Mouse (Mus musculus) midbrain, embryonic 15.5 days (tissue): ENCODE results near the gene Myd88. TPM values are rescaled to one million over a fixed set of nuclear protein-coding genes. Genes with fewer than 3 reads are reported as not detected.

Source experiments
- ATAC-seq: fragments of 200-750 bp; cut with Nextera tagmentation; replicated peaks from 2 replicates; pipeline ENCODE4 v1.8.0; 2017; ENCODE audit warnings: moderate TSS enrichment
- H3K27ac ChIP-seq: fragments of 300-500 bp; sonication (generic); 2 replicates; pipeline ENCODE4 v1.5.1; 2015; ENCODE audit warnings: mild to moderate bottlenecking, inconsistent platforms
- H3K27me3 ChIP-seq: fragments of 300-500 bp; sonication (generic); replicated peaks from 2 replicates; pipeline ENCODE4 v1.6.1; 2015; ENCODE audit warnings: inconsistent platforms
- H3K36me3 ChIP-seq: fragments of 300-500 bp; sonication (generic); replicated peaks from 2 replicates; pipeline ENCODE4 v1.6.1; 2015; ENCODE audit warnings: inconsistent platforms
- H3K4me1 ChIP-seq: fragments of 300-500 bp; sonication (generic); 2 replicates; pipeline ENCODE4 v1.6.1; 2015; ENCODE audit warnings: inconsistent platforms
- H3K4me2 ChIP-seq: fragments of 300-500 bp; sonication (generic); 2 replicates; pipeline ENCODE4 v1.6.1; 2015; ENCODE audit warnings: inconsistent platforms, mild to moderate bottlenecking, moderate library complexity
- H3K4me3 ChIP-seq: fragments of 300-500 bp; sonication (generic); 2 replicates; pipeline ENCODE4 v1.5.1; 2015; ENCODE audit warnings: mild to moderate bottlenecking, inconsistent platforms
- H3K9ac ChIP-seq: fragments of 300-500 bp; sonication (generic); 2 replicates; pipeline ENCODE4 v1.6.1; 2015; ENCODE audit warnings: mild to moderate bottlenecking, inconsistent platforms
- H3K9me3 ChIP-seq: fragments of 300-500 bp; sonication (generic); 2 replicates; pipeline ENCODE4 v1.6.1; 2016; ENCODE audit warnings: inconsistent platforms
- WGBS: fragments of 180-500 bp; shearing (Covaris S2); methylation state at CpG from one replicate; pipeline ENCODE4 v1.1.7; 2015; ENCODE audit warnings: mixed read lengths; 5-methylcytosine and 5-hydroxymethylcytosine counted together
- polyA plus RNA-seq: library from polyadenylated mRNA; unstranded; fragments of >200 nt; fragmentation: Nextera tagmentation; extraction: Ambion mirVana; gene quantifications from 2 replicates; pipeline ENCODE4 v1.2.1, GENCODE M21; 2015

Gene Myd88
- polyA plus RNA-seq, 1 experiment from 2014 or later, result 7.2 TPM

- Histone ChIP-seq H3K27me3 (peaks cover 9% of the 10 kb centered on the region), H3K4me3 (no peak overlapping the region), H3K4me2 (no peak overlapping the region), H3K36me3 (no peaks in the 10 kb centered on the region), H3K27ac (no peak overlapping the region), H3K9me3 (no peaks in the 10 kb centered on the region), H3K9ac (no peak overlapping the region), H3K4me1 (peaks cover 32% of the 10 kb centered on the region)
- WGBS, result 92% methylated on average over 3 of the region's 3 CpGs
- no peak for ATAC-seq
These were observed 2.9 kb downstream of the Myd88 start for GRCm38 (mm10) chr9:119338350-119338749.

GRCm38 (mm10) chr9:119337842-119338241, 3.4 kb downstream of the Myd88 start:
- H3K36me3 ChIP-seq, result no peaks in the 10 kb centered on the region
- ATAC-seq, result no peak
- H3K9me3 ChIP-seq, result no peaks in the 10 kb centered on the region
- H3K27me3 ChIP-seq, result peaks cover 9% of the 10 kb centered on the region
- no peak overlapping the region for H3K4me3 ChIP-seq
- H3K4me1 ChIP-seq, result peaks cover 28% of the 10 kb centered on the region
- H3K4me2 ChIP-seq, result no peak overlapping the region
- H3K9ac ChIP-seq, result no peak overlapping the region
- WGBS, result 86% methylated on average over 14 of the region's 14 CpGs
- H3K27ac ChIP-seq, result no peak overlapping the region

GRCm38 (mm10) chr9:119335571-119335970, 5.6 kb downstream of the Myd88 start:
- Histone ChIP-seq H3K27ac (no peak overlapping the region), H3K4me3 (no peak overlapping the region), H3K36me3 (no peaks in the 10 kb centered on the region), H3K4me2 (no peak overlapping the region), H3K4me1 (peaks cover 14% of the 10 kb centered on the region), H3K9me3 (no peaks in the 10 kb centered on the region), H3K27me3 (peaks cover 9% of the 10 kb centered on the region), H3K9ac (no peak overlapping the region)
- WGBS, result 77% methylated on average over 4 of the region's 4 CpGs
- no peak for ATAC-seq

GRCm38 (mm10) chr9:119334834-119335233, 6.4 kb downstream of the Myd88 start:
- H3K36me3 ChIP-seq, result no peaks in the 10 kb centered on the region
- H3K4me3 ChIP-seq, result no peak overlapping the region
- peaks cover 9% of the 10 kb centered on the region for H3K27me3 ChIP-seq
- 79% methylated on average over 2 of the region's 2 CpGs for WGBS
- H3K4me2 ChIP-seq, result no peak overlapping the region
- no peaks in the 10 kb centered on the region for H3K9me3 ChIP-seq
- no peak overlapping the region for H3K27ac ChIP-seq
- H3K9ac ChIP-seq, result no peak overlapping the region
- H3K4me1 ChIP-seq, result peaks cover 7% of the 10 kb centered on the region
- no peak for ATAC-seq

- H3K9me3 ChIP-seq, result no peaks in the 10 kb centered on the region
These were observed 6.9 kb downstream of the Myd88 start for GRCm38 (mm10) chr9:119334324-119334723.

GRCm38 (mm10) chr9:119330186-119330963, 10.8 kb downstream of the Myd88 start:
- Histone ChIP-seq H3K4me1 (no peaks in the 10 kb centered on the region), H3K27me3 (no peaks in the 10 kb centered on the region), H3K36me3 (no peaks in the 10 kb centered on the region), H3K27ac (no peak overlapping the region), H3K4me2 (no peak overlapping the region), H3K9ac (no peak overlapping the region), H3K9me3 (no peaks in the 10 kb centered on the region), H3K4me3 (no peak overlapping the region)
- 90% methylated on average over 15 of the region's 15 CpGs for WGBS
- ATAC-seq, result no peak

More at GRCm38 (mm10) chr9:119334324-119334723, 6.9 kb downstream of the Myd88 start:
- Histone ChIP-seq H3K4me2 (no peak overlapping the region), H3K4me3 (no peak overlapping the region), H3K27ac (no peak overlapping the region), H3K4me1 (peaks cover 2% of the 10 kb centered on the region), H3K27me3 (peaks cover 5% of the 10 kb centered on the region), H3K36me3 (no peaks in the 10 kb centered on the region), H3K9ac (no peak overlapping the region)
- 62% methylated on average over 10 of the region's 10 CpGs for WGBS
- no peak for ATAC-seq

- Histone ChIP-seq H3K27me3 (no peaks in the 10 kb centered on the region), H3K27ac (no peak overlapping the region), H3K4me3 (no peak overlapping the region), H3K4me1 (peaks cover 5% of the 10 kb centered on the region; the same call in 1 of the 2 replicates), H3K36me3 (no peaks in the 10 kb centered on the region), H3K9ac (no peak overlapping the region), H3K4me2 (no peak overlapping the region), H3K9me3 (no peaks in the 10 kb centered on the region)
- WGBS, result 84% methylated on average over 3 of the region's 3 CpGs
- ATAC-seq, result no peak
These were observed 12.7 kb downstream of the Myd88 start for GRCm38 (mm10) chr9:119328488-119328887.

- Histone ChIP-seq H3K27me3 (no peaks in the 10 kb centered on the region), H3K36me3 (no peaks in the 10 kb centered on the region), H3K9ac (no peak overlapping the region), H3K4me1 (peaks cover 24% of the 10 kb centered on the region), H3K4me3 (no peak overlapping the region), H3K27ac (no peak overlapping the region), H3K4me2 (no peak overlapping the region), H3K9me3 (no peaks in the 10 kb centered on the region)
- WGBS, result 74% methylated on average over 1 of the region's 1 CpGs
- no peak for ATAC-seq
These were observed 17.1 kb downstream of the Myd88 start for GRCm38 (mm10) chr9:119324130-119324529.

GRCm38 (mm10) chr9:119323260-119323645, 18.0 kb downstream of the Myd88 start:
- peak; percentile 25 for ATAC-seq
- no peaks in the 10 kb centered on the region for H3K9me3 ChIP-seq
- H3K36me3 ChIP-seq, result no peaks in the 10 kb centered on the region
- peaks cover 24% of the 10 kb centered on the region for H3K4me1 ChIP-seq
- H3K27ac ChIP-seq, result peak overlapping the region; percentile 92
- H3K4me3 ChIP-seq, result peak overlapping the region; percentile 95
- peak overlapping the region; percentile 62 for H3K9ac ChIP-seq
- H3K27me3 ChIP-seq, result no peaks in the 10 kb centered on the region
- 4% methylated on average over 9 of the region's 9 CpGs for WGBS
- H3K4me2 ChIP-seq, result peak overlapping the region; percentile 68

- WGBS, result under 1% methylated on average over 76 of the region's 76 CpGs
- Histone ChIP-seq H3K27me3 (no peaks in the 10 kb centered on the region), H3K27ac (peak within 1 kb of the TSS; percentile 92), H3K4me1 (peaks cover 24% of the 10 kb centered on the region), H3K9me3 (no peaks in the 10 kb centered on the region), H3K36me3 (no peaks in the 10 kb centered on the region), H3K4me3 (peak within 1 kb of the TSS; percentile 95), H3K4me2 (peak within 1 kb of the TSS; percentile 68), H3K9ac (peak within 1 kb of the TSS; percentile 72)
- ATAC-seq, result peak; percentile 97
These were observed 18.6 kb downstream of the Myd88 start, which contains the start of gene Oxsr1 for GRCm38 (mm10) chr9:119322289-119323259. Oxsr1 (minus strand) TSS chr9:119322427.

- Histone ChIP-seq H3K27me3 (no peaks in the 10 kb centered on the region), H3K27ac (peak overlapping the region; percentile 92), H3K4me1 (peaks cover 24% of the 10 kb centered on the region), H3K4me2 (peak overlapping the region; percentile 68), H3K4me3 (peak overlapping the region; percentile 95), H3K9ac (peak overlapping the region; percentile 72), H3K9me3 (no peaks in the 10 kb centered on the region), H3K36me3 (no peaks in the 10 kb centered on the region)
- under 1% methylated on average over 55 of the region's 59 CpGs for WGBS
- peak; percentile 54 for ATAC-seq
These were observed 19.6 kb downstream of the Myd88 start for GRCm38 (mm10) chr9:119321392-119322229.
